In genomic region chr2:77118102-77118501, GRCm38 (mm10) we compare ENCODE assay signal across 17 mouse cellular contexts.
"Had no signal": no experiment of that assay in that cellular context is flagged by ENCODE, and none has a peak within 500 bp of the region (broad histone marks: within the 10 kb centered on the region; RNA-seq: fewer than 3 reads in every experiment).

No protein-coding gene starts in this region.

- H3K4me2 ChIP-seq: lung, embryonic 14.5 days; midbrain, embryonic 12.5 days; neural tube, embryonic 13.5 days; neural tube, embryonic 15.5 days had no signal

- H3K36me3 ChIP-seq: midbrain, embryonic 10.5 days; midbrain, embryonic 12.5 days; neural tube, embryonic 13.5 days; neural tube, embryonic 15.5 days had no signal

- ATAC-seq: midbrain, embryonic 16.5 days had no signal

- H3K4me1 ChIP-seq: midbrain, embryonic 10.5 days; midbrain, embryonic 12.5 days; neural tube, embryonic 15.5 days had no signal

- H3K27ac ChIP-seq: midbrain, embryonic 10.5 days; midbrain, embryonic 12.5 days; neural tube, embryonic 13.5 days; neural tube, embryonic 15.5 days had no signal

- H3K27me3 ChIP-seq: midbrain, embryonic 12.5 days; neural tube, embryonic 13.5 days; neural tube, embryonic 15.5 days had no signal

- H3K4me3 ChIP-seq: midbrain, embryonic 10.5 days; midbrain, embryonic 12.5 days; myocyte; neural tube, embryonic 13.5 days; neural tube, embryonic 15.5 days had no signal

- DNase-seq: lung, adult 18-20 months; lung, embryonic 14.5 days; lung, postnatal 4 days; retina, postnatal 1 day; right cerebral cortex, adult 18-20 months; right cerebral cortex, postnatal 25 days; right cerebral cortex, postnatal 4 days; spleen, adult 18-20 months; thymus, adult 18-20 months; thymus, postnatal 14 days; thymus, postnatal 36 days had no signal

- H3K9me3 ChIP-seq: midbrain, embryonic 10.5 days; midbrain, embryonic 12.5 days; neural tube, embryonic 13.5 days; neural tube, embryonic 15.5 days had no signal

- H3K9ac ChIP-seq: lung, embryonic 14.5 days; midbrain, embryonic 12.5 days; neural tube, embryonic 13.5 days; neural tube, embryonic 15.5 days had no signal
